Mouse (Mus musculus): ENCODE measurements around the gene Cidec. TPM values are rescaled to one million over a fixed set of nuclear protein-coding genes. Genes with fewer than 3 reads are reported as not detected.

Cidec gene
- total RNA-seq, 2 experiments from 2014 or later: 3.9 to 6.4 TPM

DNA sequence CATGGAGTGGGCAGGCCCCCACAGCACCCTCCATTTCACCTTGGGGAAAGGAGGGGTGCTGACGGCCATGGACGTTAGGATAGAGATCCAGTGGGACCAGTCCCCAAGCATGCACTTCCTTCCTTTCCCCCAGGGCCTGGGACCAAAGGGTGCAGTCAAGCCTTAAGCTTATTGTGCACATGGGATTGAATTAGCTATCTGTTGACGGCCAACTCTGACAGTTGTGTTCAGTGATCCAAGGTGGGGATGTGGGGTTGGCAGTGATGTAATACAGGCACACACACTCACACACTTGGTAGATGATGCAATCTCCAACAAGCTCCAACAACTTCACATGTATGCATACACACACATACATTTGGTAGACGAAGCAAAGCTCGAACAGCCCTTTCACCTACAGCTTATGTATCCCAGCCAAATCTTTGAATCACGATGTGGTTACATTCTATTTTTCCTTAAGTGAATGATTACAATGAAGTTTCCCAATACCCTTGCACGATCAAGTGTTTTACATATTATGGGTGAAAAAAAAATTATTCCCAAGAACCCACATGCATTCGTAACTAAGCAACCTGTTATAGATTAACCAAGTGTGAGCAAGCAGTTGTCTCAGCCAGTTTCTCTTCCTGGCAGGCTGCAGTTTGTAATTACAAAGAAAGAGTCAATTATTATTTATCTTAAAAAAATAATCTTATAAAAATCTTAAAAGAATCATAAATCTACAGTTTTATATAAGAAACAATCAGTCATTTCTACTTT is 8.8 kb upstream of the Cidec start:
- DNase-seq: no peak

DNA sequence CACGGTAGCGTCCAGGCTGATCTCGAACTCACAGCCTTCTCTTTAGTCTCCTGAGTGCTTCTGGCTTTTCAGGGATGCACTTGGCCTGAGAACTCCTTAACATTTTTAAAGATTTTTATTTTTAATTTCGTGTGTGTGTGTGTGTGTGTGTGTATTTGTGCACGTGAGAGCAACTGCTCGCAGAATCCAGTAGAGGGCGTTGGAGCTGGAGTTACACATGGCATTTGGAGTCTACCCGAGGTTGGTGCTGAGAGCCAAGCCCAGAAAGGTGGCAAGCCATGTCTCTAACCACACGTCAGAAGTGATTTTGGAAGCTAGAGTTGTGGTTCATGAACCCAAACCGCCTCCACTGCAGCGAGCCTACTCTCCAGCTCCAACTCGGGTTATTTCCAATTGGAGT is 7.5 kb upstream of the Cidec start:
- DNase-seq: no peak

DNA sequence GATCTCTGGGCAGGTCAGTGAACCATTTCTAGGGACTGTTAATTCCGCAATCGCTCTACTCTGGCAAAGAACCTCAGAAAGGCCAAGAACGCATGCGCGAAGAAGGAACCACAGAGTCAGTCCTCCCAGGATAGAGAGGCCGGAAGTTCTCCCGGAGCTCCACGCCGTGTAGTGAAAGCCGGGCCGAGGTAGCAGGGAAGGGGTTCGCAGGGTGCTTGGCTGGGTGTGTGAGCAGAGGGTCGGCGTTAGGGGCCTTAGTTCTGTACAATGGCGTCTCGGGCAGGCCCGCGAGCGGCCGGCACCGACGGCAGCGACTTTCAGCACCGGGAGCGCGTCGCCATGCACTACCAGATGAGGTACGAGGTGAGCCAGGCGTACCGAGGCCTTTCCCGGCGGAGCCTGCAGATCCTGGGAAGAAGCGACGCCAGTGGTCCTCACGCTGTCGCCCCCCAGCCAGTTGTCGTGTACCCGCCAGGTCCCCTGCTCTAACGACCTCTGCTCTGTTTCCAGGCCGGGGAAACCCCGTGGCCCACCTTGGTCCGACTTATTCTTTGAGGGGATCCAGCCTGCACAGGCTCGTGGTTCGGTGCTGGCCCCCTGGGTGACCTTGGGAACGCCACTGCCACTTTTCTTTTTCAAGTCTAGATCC is 7.0 kb upstream of the Cidec start, which contains the start of gene Jagn1:
Gene Jagn1 (plus strand): TSS at position 128 of the 649 bp plus-strand sequence.
- DNase-seq: peak; percentile 83

DNA sequence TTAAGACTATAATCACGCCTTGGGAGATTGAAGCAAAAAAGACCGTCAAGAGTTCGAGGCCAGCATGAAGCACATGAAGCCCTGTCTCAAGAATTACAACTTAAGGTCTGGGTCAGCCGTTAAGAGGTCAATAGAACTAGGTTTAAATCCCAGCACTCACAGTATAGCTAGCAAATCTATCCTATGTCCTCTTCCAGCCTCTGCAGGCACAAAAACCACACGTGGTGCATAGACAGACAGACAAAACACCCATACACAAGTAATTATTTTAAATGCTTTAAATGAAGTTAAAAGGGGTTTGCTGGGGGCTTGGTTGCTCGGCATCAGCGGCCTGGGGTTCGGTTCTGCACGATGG is 6.5 kb upstream of the Cidec start:
- no peak for DNase-seq

DNA sequence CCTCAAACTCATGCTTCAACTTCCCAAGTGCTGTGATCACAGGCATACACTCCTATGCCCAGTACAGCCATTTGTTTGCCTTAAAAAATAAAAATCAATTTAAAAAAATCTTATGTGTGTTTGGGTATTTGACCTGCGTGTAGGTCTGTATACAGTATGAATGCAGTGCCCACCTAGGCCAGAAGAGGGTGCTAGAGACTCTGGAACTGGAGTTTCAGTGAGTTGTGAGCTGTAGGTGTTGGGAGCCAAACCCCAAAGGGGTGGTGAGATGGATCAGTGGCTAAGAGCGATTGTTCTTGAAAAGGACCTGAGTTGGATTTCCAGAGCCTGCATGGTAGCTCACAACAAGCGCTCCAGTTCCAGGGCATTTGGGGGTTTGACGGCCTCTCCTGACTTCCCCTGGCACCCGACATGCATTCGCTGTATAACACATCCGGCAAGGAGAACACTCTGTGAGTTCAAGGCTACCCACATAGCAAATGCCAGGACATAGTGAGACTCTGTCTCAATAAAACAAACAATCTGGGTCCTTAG is 5.7 kb upstream of the Cidec start:
- peak; percentile 73 for DNase-seq

DNA sequence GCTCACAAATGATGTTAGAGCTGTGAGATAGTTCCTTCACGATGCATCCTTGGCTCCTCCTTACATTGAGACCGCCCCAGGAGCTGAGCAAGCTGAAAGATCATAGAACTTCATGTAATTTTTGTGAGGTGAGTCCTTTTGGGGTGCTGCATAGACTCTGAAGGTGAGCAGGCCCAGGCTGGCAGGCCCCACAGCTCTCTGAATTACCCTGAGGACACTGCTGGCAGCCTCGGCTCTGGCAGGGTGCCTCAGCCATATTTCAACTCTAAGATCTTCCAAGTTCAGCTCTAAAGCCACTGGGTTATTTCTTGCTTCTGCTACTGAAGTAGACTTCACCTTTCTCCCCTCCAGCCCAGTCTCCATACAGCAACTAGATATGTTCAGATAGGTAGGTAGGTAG is 5.1 kb upstream of the Cidec start:
- DNase-seq: no peak

DNA sequence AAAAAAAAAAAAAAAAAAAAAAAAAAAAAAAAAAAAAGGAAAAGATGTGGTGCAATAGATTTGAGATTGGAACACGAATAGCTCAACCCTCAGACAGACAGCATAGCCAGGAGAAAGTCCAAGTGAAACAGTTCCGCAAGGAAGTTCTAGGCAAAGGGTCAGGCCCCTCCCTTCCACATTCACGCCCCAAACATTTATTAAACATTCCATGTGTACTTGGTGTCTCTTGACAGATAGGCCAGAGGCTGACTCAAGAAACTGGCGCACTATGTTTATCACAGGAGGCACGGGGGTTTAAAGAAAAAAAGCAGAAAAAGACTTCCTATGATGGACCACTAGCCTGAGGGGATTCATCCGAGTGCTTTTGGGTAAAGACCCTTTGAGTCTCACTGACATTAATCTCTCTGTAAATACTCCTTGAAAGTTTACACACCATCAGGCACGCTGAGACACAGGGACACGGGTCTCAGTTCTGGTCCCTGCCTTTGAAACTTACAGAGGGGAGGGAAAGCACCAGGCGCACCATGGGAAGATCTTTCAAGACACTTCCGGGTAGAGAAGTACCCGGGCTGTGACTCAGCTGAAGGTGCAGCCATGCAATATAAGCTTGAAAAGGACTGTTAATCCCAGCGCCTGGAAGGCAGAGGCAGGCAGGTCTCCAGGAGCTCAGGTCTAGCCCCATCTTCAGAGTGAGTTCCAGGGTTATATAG is 3.3 kb upstream of the Cidec start:
- no peak for DNase-seq

DNA sequence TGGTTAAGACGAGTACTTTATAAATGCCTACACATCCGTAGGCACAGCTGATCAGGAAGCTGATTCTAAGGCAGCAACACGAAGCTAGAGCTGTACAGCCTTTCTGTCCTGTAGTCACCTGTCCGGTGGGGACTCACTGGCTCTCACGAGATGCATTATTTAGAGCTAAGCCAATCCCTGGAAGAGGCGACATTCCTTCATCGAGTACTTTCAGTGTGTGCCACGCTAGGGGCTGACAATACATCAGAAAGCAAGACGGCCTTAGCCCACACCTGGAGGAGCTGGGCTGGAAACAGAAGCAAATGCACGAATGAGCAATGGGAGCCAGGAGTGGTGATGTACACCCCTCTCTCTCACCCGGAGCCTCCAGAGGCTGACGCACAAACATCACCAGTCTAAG is 1.6 kb upstream of the Cidec start:
- DNase-seq: no peak

DNA sequence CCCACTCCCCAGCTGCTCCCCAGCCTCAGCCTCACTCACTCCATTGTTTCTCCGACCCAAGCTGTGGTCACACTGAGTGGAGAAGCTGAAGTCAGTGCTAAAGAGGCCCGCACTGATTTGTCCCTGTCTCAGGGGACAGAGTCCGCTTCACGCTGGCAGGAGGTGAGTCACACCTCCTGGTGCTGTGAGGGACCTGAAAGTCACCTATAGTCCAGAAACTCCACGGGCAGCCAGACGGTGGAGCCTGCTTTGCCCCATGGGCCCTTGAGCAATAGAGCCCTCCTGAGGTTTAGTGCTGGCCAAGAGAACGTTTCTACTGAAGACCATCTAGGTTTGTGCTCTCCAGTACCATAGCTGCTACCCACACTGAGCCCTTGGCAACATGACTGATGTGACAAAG is 869 bp downstream of the Cidec start:
- no peak for DNase-seq

DNA sequence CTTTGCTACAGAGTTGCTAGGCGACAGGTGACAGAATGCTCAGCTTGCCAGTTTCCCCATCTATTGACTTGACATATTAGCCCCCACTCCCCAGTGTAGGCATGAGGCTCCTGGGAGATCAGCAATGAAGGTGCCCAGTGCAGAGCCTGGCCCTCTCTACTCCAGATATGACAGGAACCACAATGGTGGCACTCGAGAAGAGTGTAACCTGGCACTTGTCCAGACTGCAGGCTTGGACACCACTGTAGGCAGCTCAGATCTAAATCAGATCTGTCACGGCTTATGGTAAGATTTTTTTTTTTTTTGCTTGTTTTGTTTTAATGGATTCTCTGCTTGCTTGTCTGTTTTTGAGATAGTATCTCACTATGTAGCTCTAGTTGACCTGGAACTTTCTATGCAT is 1.9 kb downstream of the Cidec start:
- DNase-seq: no peak

DNA sequence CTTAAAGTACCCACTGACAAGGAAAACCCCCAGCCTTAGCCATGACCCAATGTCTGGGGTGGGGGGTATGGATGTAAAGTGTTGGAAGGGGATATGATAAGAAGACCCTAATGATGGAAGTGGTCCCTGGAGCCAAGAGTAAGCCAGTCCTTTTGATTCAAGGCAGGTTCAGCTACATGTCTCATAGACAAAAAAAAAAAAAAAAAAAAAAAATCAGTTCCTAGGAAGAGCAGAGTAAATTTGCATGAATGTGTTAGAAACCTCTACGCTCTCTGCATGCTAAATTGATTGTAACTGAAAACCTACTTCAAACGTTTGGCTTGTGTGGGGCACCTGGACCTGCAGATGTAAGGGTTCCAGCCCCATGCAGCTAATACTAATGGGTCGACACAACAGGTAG is 3.8 kb downstream of the Cidec start:
- DNase-seq: no peak

DNA sequence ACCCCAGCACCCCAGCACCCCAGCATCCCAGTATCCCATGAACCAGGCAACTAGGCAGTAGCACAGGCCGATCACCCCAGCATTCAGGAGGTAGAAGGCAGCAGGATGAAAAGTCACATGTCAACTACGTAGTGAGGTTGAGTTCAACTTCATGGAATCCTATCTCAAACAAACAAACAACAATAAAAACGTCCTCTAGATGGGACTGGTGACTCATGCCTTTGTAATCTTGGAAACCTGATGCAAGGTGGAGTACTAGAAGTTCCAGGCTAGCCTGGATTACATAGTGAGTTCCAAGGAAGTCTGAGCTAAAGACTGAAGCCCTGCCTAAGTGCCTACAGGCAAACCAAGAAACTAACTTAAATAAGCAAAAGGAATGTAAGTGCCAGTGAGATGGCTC is 4.7 kb downstream of the Cidec start:
- DNase-seq: no peak

DNA sequence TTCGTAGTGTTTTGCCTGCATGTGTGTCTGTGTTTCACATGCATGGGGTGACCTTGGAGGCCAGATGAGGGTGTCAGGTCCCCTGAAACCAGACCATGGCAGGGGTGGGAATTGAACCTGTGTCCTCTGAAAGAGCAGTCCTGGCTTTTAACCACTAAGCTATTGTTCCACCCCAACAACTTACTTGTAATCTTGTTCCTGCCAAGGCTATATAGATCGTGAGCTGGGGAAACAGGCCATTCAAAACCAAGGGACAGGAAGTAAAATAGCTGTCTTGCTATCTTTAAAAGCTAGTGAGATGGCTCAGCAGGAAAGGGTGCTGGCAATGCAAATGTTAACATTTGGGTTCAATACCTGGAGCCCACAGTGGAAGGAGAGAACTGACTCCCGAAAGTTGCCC is 5.6 kb downstream of the Cidec start:
- DNase-seq: no peak

DNA sequence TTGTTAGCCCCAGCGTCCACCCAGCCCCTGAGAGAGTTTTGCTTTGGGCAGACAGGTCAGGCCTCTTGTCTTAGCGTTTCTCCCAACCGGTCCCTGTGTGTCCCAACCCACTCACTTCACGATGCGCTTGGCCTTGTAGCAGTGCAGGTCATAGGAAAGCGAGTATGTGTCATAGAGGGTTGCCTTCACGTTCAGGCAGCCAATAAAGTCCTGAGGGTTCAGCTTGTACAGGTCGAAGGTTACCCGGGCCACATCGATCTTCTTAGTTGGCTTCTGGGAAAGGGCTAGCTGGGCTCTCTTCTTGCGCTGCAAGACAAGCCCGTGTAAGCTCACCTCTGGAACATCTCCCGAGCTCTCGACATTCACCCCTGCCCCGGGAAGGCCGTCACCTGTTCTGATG is 7.6 kb downstream of the Cidec start:
- no peak for DNase-seq

DNA sequence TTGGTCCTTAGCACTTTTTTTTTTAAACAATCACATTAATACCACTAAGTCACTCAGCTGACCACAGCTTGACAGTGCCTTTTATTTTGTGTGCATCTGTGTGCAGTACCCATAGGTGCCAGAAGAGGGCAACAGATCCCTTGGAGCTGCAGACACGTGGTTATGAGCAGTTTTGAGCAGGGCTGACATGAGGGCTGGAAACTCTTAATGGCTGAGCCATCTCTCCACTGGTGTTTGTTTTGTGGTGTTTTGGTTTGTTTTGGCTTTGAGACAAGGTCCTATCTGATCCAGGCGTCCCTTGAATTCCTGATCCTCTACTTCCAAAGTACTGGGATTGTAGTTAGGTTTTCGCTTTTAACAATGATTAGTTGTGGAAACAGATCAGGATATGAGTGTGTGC is 8.2 kb downstream of the Cidec start:
- peak; percentile 45 for DNase-seq

DNA sequence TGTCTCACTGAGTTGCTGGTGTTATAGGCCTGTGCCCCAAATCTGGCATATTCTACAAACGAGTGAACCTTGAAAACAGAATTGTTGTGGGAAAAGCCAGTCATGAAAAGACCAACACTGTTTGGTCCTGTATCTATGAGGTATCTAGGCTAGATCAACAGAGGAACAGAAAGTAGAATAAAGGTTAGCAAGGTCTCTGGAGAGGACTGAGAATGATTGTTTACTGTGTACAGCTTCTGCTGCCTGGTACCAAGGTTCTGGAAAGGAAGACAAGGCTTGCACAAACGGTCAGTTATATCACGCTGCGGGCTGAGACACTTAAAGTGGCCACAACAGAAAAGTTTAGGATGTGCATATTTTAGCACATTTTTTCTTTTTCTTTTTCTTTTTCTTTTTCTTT is 8.9 kb downstream of the Cidec start:
- no peak for DNase-seq

DNA sequence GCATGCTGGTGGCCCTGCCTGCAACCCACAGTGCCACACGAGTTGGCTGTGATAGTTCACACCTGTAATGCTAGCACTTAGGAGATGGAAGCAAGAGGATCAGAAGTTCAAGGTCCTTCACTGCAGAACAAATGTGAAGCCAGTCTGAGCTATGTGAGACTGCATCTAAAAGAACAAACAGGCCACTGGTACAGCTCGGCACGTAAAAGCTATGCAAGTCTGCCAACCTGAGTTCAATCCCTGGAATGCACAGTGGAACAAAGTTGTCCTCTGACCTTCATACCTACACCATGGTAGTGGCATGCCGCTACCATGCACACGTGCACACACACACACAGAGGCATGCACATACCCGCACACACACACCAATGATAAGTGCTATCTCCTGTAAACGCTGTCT is 11.4 kb downstream of the Cidec start:
- no peak for DNase-seq

DNA sequence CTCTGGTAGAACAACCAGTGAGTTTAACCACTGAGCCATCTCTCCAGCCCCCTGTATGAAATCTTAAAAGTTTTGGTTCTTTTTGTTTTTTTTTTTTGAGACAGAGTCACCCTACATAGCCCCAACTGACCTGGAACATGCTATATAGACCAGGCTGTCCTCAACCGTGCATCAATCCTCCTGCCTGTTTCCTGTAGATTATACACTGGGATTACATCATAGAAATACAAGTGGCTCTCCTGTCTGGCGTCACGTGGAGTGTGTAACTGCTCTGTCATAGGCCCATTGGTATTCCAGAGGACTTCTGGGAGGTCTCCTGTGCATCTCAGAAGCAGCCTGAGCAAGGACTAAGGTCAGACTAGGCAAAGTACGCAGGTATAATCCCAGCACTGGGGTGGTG is 12.6 kb downstream of the Cidec start:
- DNase-seq: no peak

DNA sequence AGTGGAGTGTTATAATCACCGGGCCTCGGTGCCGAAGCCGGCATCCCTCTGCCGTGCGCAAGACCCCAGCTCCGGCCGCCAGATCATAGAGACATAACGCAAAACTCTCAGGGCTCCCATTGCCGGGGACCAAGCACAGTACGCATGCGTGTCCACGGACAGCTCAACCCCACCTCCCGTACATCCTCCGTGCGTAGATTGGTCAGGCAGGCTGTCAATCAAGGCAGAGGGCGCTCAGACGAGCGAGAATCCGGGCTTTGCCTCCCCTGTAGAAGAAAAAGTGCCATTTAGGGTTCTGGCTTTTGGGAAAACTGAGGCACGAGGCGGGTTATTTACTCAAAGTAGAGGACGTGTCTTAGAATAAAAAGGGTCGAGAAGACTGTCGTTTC is 16.4 kb downstream of the Cidec start, which contains the start of gene Rpusd3:
Gene Rpusd3 (minus strand): TSS at position 142 of the 389 bp plus-strand sequence.
- peak; percentile 100 for DNase-seq

DNA sequence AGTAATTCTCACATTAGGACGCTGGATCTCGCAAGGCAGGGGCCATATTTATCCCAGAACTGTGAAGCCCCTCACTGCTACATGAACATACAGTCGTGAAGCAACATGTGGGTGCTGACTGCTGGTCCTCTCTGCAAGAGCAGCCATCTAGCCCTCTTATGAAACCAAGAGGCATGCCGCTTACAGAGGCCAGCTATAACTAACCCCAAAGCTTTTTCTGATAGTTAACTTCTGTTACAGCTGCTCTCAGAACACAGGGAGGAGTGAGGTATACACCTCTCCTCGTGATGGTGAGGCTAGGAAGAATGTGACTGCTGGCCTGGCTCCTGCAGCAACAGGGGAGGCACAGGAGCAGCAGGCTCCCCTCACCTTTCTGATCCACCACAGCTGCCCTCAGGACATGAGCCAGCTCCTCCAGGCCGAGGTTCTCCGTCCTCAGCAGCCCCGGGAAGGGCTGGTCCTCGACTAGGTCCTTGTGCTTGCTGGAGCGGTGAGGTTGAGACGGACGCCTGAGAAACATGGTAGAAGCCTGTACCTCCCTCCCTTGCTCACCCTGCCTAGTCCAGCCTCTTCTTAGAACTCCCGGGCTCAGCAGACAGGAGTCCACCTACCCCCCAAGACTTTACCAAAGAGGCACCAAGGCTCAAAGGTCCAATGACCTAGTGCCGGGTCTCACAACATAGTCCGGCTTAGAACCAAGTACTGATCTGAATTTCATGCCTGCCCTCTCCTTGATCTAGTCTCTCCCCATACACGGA is 16.9 kb downstream of the Cidec start:
- DNase-seq: peak; percentile 31

DNA sequence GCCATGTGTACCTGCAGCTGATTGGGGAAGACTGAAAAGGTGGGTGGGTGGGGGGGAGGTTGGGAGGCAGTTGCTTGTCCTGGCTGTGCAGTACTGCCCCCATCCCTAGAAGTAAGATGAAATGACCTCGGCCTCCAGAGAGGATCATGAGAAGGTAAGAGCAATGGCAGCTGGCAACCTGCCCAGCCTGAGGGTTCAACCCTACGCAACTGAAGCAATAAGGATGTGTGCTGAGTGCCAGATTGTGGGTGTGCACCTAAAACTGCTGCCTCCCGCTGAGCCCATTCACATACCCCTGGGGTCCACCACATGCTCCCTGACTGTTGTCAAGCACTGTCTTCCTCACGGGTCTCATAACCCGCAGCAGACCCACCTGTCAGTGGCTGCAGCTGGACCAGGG is 19.1 kb downstream of the Cidec start:
- DNase-seq: no peak

DNA sequence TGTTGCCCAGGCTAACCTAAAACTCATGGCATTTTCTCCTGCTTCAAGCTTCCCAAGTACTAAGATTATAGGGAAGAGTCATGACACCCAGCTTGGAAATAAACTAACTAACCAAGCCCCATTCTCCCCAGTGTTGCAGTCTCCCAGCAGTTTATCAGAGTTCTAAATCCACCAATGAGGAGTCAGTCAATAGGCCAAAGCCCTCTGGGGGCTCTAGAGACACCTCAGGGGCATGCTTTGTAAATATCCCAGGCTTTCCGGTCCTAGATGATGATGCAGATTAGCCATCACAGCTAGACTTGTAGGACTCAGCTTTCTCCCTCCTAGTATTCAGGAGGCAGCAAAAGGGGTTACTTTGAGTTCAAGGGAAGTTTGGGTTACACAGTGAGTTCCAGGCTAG is 25.6 kb downstream of the Cidec start:
- DNase-seq: no peak

DNA sequence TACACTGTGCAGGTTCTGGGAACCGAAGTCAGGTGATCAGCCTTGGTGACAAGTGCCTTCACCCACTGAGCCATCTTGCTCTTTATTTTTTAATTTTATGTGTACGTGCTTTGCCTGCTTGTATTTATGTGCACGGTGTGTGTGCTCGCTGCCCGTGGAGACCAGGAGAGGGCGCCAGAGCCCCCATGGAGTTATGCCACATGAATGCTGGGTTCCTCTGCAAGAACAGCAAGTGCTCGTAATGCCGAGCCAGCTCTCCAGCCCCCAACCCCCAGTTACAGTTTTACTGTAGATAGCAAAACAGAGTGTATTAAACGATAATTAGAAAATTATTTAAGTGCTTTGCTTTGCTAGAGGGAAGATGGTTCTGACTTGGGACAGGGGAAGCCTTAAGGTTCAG is 28.9 kb downstream of the Cidec start:
- DNase-seq: no peak
